Mouse (Mus musculus): ENCODE results near the gene Dlgap3.

The Dlgap3 gene

GRCm38 (mm10) chr4:127261601-127262000 lies 92.6 kb downstream of the Dlgap3 start:
- DNase-seq (ENCODE audit: low spot score), result no peak

- no peak for DNase-seq (ENCODE audit: low spot score)
These were observed 94.6 kb downstream of the Dlgap3 start for GRCm38 (mm10) chr4:127263438-127264182.

GRCm38 (mm10) chr4:127264183-127264554 lies 95.2 kb downstream of the Dlgap3 start:
- DNase-seq (ENCODE audit: low spot score), result no peak

GRCm38 (mm10) chr4:127278451-127279001 lies 109.5 kb downstream of the Dlgap3 start:
- no peak for DNase-seq (ENCODE audit: low spot score)

GRCm38 (mm10) chr4:127279241-127279640 lies 110.2 kb downstream of the Dlgap3 start:
- DNase-seq (ENCODE audit: low spot score), result no peak

Measured in ovary, postnatal 36 days (tissue).